Mouse (Mus musculus): ENCODE measurements around the gene Pkd2.

Gene Pkd2

GRCm38 (mm10) chr5:104466816-104467215 is 7.6 kb downstream of the Pkd2 start:
- no peak for DNase-seq

GRCm38 (mm10) chr5:104468586-104468985 is 9.3 kb downstream of the Pkd2 start:
- DNase-seq, result no peak

- DNase-seq, result peak; percentile 55 to 85
Measured at GRCm38 (mm10) chr5:104470981-104471391, 11.7 kb downstream of the Pkd2 start.

GRCm38 (mm10) chr5:104472371-104472770 is 13.1 kb downstream of the Pkd2 start:
- peak in 1 of 2 experiments; percentile 70 for DNase-seq

- DNase-seq, result peak; percentile 48 to 58
Measured at GRCm38 (mm10) chr5:104480367-104480766, 21.1 kb downstream of the Pkd2 start.

- DNase-seq, result no peak
Measured at GRCm38 (mm10) chr5:104482856-104483255, 23.6 kb downstream of the Pkd2 start.

- peak; percentile 22 to 42 for DNase-seq
Measured at GRCm38 (mm10) chr5:104491561-104491960, 32.3 kb downstream of the Pkd2 start.

- peak; percentile 48 to 52 for DNase-seq
Measured at GRCm38 (mm10) chr5:104504883-104505282, 45.6 kb downstream of the Pkd2 start.

- DNase-seq, result no peak
Measured at GRCm38 (mm10) chr5:104507829-104508194, 48.6 kb downstream of the Pkd2 start.

GRCm38 (mm10) chr5:104508195-104508891 is 49.1 kb downstream of the Pkd2 start, which contains the start of gene BC005561:
Gene BC005561, plus strand, starts transcription at chr5:104508352.
- DNase-seq, result peak; percentile 85 to 94

- peak in 1 of 2 experiments; percentile 43 for DNase-seq
Measured at GRCm38 (mm10) chr5:104511211-104511610, 52.0 kb downstream of the Pkd2 start.

GRCm38 (mm10) chr5:104538612-104539011 is 79.4 kb downstream of the Pkd2 start:
- no peak for DNase-seq

- no peak for DNase-seq
Measured at GRCm38 (mm10) chr5:104539331-104539730, 80.1 kb downstream of the Pkd2 start.

Measured in kidney, postnatal 36 days (tissue).